Mouse (Mus musculus) megakaryocyte, embryonic 14.5 days (primary cell): ENCODE results near the gene Exoc3l.

Experiments
- FLI1 ChIP-seq: IDR thresholded peaks from 2 replicates; pipeline ENCODE4 v1.6.1; 2012; ENCODE audit warnings: low read length, inconsistent platforms, mixed read lengths
- GATA1 ChIP-seq: IDR thresholded peaks from 3 replicates; pipeline ENCODE4 v1.6.1; 2012; ENCODE audit warnings: mixed read lengths, low read length, inconsistent platforms, borderline replicate concordance

- TF ChIP-seq GATA1 (no peak), FLI1 (no peak)
Observed at GRCm38 (mm10) chr8:105253766-105254151, 42.1 kb downstream of the Exoc3l start.
